Mouse (Mus musculus) heart, embryonic 14.5 days (tissue): ENCODE data around the gene Foxj2. TPM values are rescaled to one million over a fixed set of nuclear protein-coding genes. Genes with fewer than 3 reads are reported as not detected.

Source experiments
- ATAC-seq: fragments of 200-750 bp; cut with Nextera tagmentation; 2 replicates; pipeline ENCODE4 v1.8.0; 2017; ENCODE audit warnings: low read depth, moderate TSS enrichment; ENCODE audit not compliant: insufficient number of reproducible peaks, insufficient read depth, low FRiP score
- H3K27ac ChIP-seq, 2 experiments: fragments of 200-500 bp in 1 of 2; fragments of 300-500 bp in 1 of 2; sonication (generic) in 1 of 2; replicated peaks in 1 of 2; 2 replicates each; pipeline ENCODE4 v1.5.1; 2012 to 2014; ENCODE audit warnings: low read depth in 2 of 2, low read length in 2 of 2, control low read depth in 1 of 2, mild to moderate bottlenecking in 1 of 2, mixed read lengths in 1 of 2; ENCODE audit not compliant: control insufficient read depth in 1 of 2, insufficient read depth in 1 of 2
- H3K27me3 ChIP-seq: fragments of 300-500 bp; sonication (generic); 2 replicates; pipeline ENCODE4 v1.6.1; 2014; ENCODE audit warnings: mild to moderate bottlenecking, low read length, control low read depth; ENCODE audit not compliant: control insufficient read depth, insufficient read depth
- H3K36me3 ChIP-seq: fragments of 300-500 bp; sonication (generic); 2 replicates; pipeline ENCODE4 v1.6.1; 2014; ENCODE audit warnings: mild to moderate bottlenecking, control low read depth, low read length, mixed read lengths; ENCODE audit not compliant: control insufficient read depth, insufficient read depth
- H3K4me1 ChIP-seq, 2 experiments: fragments of 200-500 bp in 1 of 2; fragments of 300-500 bp in 1 of 2; sonication (generic) in 1 of 2; 2 replicates each; pipeline ENCODE4 v1.6.1; 2012 to 2014; ENCODE audit warnings: low read length in 2 of 2, control low read depth in 1 of 2, mixed read lengths in 1 of 2; ENCODE audit not compliant: control insufficient read depth in 2 of 2, insufficient read depth in 2 of 2
- H3K4me2 ChIP-seq: fragments of 300-500 bp; sonication (generic); 2 replicates; pipeline ENCODE4 v1.6.1; 2014; ENCODE audit warnings: mild to moderate bottlenecking, low read length
- H3K4me3 ChIP-seq, 2 experiments: fragments of 200-500 bp in 1 of 2; fragments of 300-500 bp in 1 of 2; sonication (generic) in 1 of 2; 2 replicates each; pipeline ENCODE4 v1.5.1; 2012 to 2014; ENCODE audit warnings: low read length in 2 of 2, mild to moderate bottlenecking in 2 of 2, control low read depth in 1 of 2, low read depth in 1 of 2, moderate library complexity in 1 of 2; ENCODE audit not compliant: control insufficient read depth in 1 of 2, insufficient read depth in 1 of 2
- H3K9ac ChIP-seq: fragments of 300-500 bp; sonication (generic); 2 replicates; pipeline ENCODE4 v1.6.1; 2014; ENCODE audit warnings: mild to moderate bottlenecking, low read length
- H3K9me3 ChIP-seq: fragments of 300-500 bp; sonication (generic); 2 replicates; pipeline ENCODE4 v1.6.1; 2016; ENCODE audit warnings: low read length, control low read depth; ENCODE audit not compliant: control insufficient read depth
- WGBS: fragments of 180-500 bp; shearing (Covaris S2); extraction: QIAGEN DNeasy Blood & Tissue Kit; methylation state at CpG from one replicate; pipeline ENCODE4 v1.1.7; 2014; 5-methylcytosine and 5-hydroxymethylcytosine counted together
- polyA plus RNA-seq: library from polyadenylated mRNA; unstranded; fragments of >200 nt; fragmentation: Nextera tagmentation; extraction: Ambion mirVana; gene quantifications from 2 replicates; pipeline ENCODE4 v1.2.1, GENCODE M21; 2014

Gene Foxj2
- polyA plus RNA-seq, 1 experiment from 2014 or later, result 7.9 TPM

GRCm38 (mm10) chr6:122862434-122862833 lies 42.7 kb downstream of the Foxj2 start:
- no peak overlapping the region for H3K4me3 ChIP-seq
- no peak overlapping the region for H3K4me2 ChIP-seq
- no peaks in the 10 kb centered on the region for H3K27me3 ChIP-seq
- no peak overlapping the region for H3K27ac ChIP-seq
- no peaks in the 10 kb centered on the region for H3K4me1 ChIP-seq
- H3K9ac ChIP-seq, result no peak overlapping the region
- ATAC-seq, result no peak
- 75% methylated on average over 6 of the region's 6 CpGs for WGBS
- H3K9me3 ChIP-seq, result peaks cover 18% of the 10 kb centered on the region
- no peaks in the 10 kb centered on the region for H3K36me3 ChIP-seq

GRCm38 (mm10) chr6:122862871-122863270 lies 43.2 kb downstream of the Foxj2 start:
- no peak overlapping the region for H3K9ac ChIP-seq
- H3K27me3 ChIP-seq, result no peaks in the 10 kb centered on the region
- H3K4me3 ChIP-seq, result no peak overlapping the region
- H3K9me3 ChIP-seq, result peaks cover 18% of the 10 kb centered on the region
- ATAC-seq, result no peak
- 85% methylated on average over 1 of the region's 1 CpGs for WGBS
- no peak overlapping the region for H3K4me2 ChIP-seq
- H3K4me1 ChIP-seq, result no peaks in the 10 kb centered on the region
- no peak overlapping the region for H3K27ac ChIP-seq
- H3K36me3 ChIP-seq, result no peaks in the 10 kb centered on the region

DNA sequence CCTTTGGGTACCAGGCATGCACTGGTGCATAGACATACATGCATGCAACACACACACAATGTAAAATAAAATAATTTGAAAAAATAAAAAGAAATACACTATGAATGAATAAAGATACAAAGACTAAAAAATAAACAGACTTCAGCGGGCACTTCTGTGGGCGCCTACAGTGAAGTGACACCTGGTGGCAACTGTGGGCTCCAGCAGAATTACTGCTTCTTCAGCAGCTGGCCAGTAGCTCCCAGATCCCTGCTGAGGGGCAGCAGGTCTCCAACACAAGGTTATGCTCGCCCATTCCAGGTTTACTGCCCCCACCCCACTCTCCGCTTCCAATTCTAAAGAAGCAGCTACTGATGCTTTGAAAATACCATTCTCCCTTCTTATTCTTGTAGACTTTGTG lies 48.2 kb downstream of the Foxj2 start:
- no peak overlapping the region for H3K27ac ChIP-seq
- no peak overlapping the region for H3K9ac ChIP-seq
- no peak overlapping the region for H3K4me3 ChIP-seq
- H3K36me3 ChIP-seq, result no peaks in the 10 kb centered on the region
- no peaks in the 10 kb centered on the region for H3K9me3 ChIP-seq
- no peak for ATAC-seq
- WGBS, result 52% methylated on average over 4 of the region's 4 CpGs
- no peaks in the 10 kb centered on the region for H3K27me3 ChIP-seq
- H3K4me2 ChIP-seq, result no peak overlapping the region
- H3K4me1 ChIP-seq, result no peaks in the 10 kb centered on the region

GRCm38 (mm10) chr6:122869846-122870245 lies 50.1 kb downstream of the Foxj2 start:
- no peak overlapping the region for H3K4me3 ChIP-seq
- no peaks in the 10 kb centered on the region for H3K4me1 ChIP-seq
- WGBS, result 54% methylated on average over 11 of the region's 11 CpGs
- no peak overlapping the region for H3K9ac ChIP-seq
- H3K27me3 ChIP-seq, result no peaks in the 10 kb centered on the region
- no peak overlapping the region for H3K27ac ChIP-seq
- ATAC-seq, result no peak
- no peaks in the 10 kb centered on the region for H3K36me3 ChIP-seq
- no peak overlapping the region for H3K4me2 ChIP-seq
- H3K9me3 ChIP-seq, result no peaks in the 10 kb centered on the region

DNA sequence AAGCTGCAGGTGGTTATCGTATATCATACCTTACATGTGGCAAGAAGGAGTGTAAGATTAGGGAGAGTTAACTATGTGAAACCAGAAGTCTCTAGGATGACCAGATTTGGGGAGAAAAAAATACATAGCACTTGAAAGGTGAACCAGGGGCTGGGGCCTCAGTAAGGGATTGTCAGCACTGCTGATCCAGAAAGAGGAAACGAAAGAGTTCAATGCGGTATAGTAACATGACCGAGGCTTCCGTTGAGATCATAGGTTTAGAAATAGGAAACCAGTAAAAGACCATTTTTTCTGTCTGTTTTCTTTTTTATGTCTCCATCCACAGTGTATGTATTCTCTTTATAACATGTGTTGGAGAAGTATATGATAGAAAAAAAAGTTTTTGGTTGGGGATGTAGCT lies 53.1 kb downstream of the Foxj2 start:
- no peak for ATAC-seq
- Histone ChIP-seq H3K9ac (no peak overlapping the region), H3K27ac (no peak overlapping the region), H3K36me3 (peaks cover 18% of the 10 kb centered on the region), H3K4me3 (no peak overlapping the region), H3K4me2 (no peak overlapping the region), H3K9me3 (no peaks in the 10 kb centered on the region), H3K27me3 (no peaks in the 10 kb centered on the region), H3K4me1 (peaks cover 0 to 7% of the 10 kb centered on the region in 2 experiments; a peak in 2 of 4 replicates)
- whole genome bisulfite sequencing, result 89% methylated on average over 5 of the region's 5 CpGs

DNA sequence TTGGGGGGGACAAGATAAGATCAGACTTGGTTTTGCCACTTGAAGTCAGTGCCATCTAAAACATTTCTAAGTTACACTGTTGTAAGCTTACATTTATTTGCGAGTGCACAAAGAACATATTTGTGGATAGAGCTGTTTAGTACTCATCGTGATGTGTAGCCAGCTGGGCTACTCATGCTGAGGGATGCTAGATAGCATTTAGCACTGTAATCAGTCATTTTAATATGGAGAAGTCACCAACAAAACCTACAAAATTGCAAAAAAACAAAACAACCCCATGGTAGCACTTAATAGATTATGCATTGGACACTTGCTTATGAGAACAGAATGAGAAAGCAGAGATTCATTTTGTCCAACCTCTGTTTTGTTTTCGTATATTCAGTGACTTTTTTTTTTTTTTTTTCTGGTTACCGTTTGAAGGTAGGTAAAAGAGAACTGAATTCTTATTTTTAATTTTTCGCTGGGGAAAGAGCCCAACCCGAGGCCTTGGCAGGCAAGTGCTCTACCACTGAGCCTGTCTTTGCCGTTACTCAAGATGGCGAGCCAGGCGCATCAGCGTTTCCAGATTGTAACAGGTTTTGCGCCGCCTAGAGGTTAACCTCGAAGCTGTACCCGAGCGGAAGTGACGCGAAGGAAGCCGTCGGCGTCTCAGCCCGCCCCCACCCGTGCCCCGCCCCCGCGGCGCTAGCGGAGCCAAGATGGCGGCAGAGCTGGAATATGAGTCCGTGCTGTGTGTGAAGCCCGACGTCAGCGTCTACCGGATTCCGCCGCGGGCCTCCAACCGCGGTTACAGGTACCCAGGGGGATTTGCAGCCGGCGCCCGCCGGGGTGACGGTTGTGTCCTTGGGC lies 54.4 kb downstream of the Foxj2 start, which contains the start of gene Necap1:
Gene Necap1 (plus strand): TSS at position 604 of the 849 bp plus-strand sequence.
- Histone ChIP-seq H3K27me3 (no peaks in the 10 kb centered on the region), H3K36me3 (peaks cover 29% of the 10 kb centered on the region), H3K27ac (peak within 1 kb of the TSS; percentile 82 to 88), H3K4me1 (peaks cover 0 to 7% of the 10 kb centered on the region in 2 experiments; a peak in 2 of 4 replicates), H3K9me3 (no peaks in the 10 kb centered on the region), H3K4me3 (peak within 1 kb of the TSS; percentile 93 to 99), H3K9ac (peak within 1 kb of the TSS; percentile 94), H3K4me2 (peak within 1 kb of the TSS; percentile 73)
- ATAC-seq, result peak; percentile 94
- 7% methylated on average over 43 of the region's 43 CpGs for WGBS

DNA sequence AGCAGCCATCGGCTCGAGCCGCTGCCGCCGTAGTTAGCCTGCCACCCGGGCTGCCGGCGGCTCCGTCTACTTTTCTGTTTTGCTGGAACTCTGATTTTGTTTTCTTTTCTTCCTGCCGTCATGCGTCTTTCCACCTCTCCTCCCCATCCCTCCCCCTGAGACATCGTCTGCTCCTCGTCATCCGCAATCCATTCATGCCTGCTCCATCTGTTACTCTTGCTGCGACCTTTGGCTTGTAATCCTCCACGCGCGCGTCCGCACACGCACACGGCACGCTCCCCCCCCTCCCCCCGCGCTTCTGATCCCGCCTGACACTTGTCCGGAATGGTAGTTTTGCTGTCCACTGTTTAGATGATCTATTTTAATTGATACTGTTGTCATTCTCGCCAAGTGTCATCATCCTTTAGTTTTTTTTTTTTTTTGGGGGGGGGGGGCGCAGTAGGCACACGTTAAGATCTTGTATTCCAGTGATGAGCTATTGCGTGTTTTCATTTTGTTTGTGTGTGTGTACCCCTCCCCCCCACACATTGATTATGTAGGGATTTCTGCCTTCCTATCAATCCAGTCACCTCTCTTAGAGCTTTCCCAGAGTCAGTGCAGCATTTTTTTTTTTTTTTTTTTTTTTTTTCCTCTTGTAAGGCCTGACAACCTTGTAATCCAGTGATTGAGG lies 55.1 kb downstream of the Foxj2 start:
- Histone ChIP-seq H3K9me3 (no peaks in the 10 kb centered on the region), H3K27me3 (no peaks in the 10 kb centered on the region), H3K4me1 (peaks cover 0 to 7% of the 10 kb centered on the region in 2 experiments; a peak in 2 of 4 replicates), H3K4me2 (peak overlapping the region; percentile 73), H3K27ac (peak overlapping the region; percentile 82 to 88), H3K36me3 (peaks cover 37% of the 10 kb centered on the region), H3K9ac (peak overlapping the region; percentile 94), H3K4me3 (peak overlapping the region; percentile 93 to 99)
- WGBS, result under 1% methylated on average over 30 of the region's 31 CpGs
- peak; percentile 69; the same call in 1 of the 2 replicates for ATAC-seq
